In genomic region chr7:3186136-3186535, GRCm38 (mm10) we compare ENCODE assay signal across 22 mouse cellular contexts. TPM values are rescaled to one million over a fixed set of nuclear protein-coding genes. Genes with fewer than 3 reads are reported as not detected.
A peak's percentile ranks its signal among the peaks of the same experiment; 100 is the strongest.
DNase-seq lines count a peak whose midpoint lies in the region; ATAC-seq and TF ChIP-seq lines count a peak whose summit lies in the region.
"Had no signal": no experiment of that assay in that cellular context is flagged by ENCODE, and none has a peak within 500 bp of the region (broad histone marks: within the 10 kb centered on the region; RNA-seq: fewer than 3 reads in every experiment).

No protein-coding gene starts in this region.

- no peak for TF ChIP-seq POLR2A in kidney, adult 2 months (IDR thresholded peaks at IDR 0.05; ENCODE audit: low read depth, low read length)

- no peaks in the 10 kb centered on the region for H3K9me3 ChIP-seq in kidney, embryonic 15.5 days (replicated peaks)
- no peaks in the 10 kb centered on the region for H3K9me3 ChIP-seq in liver, embryonic 16.5 days (replicated peaks; ENCODE audit: control insufficient read depth, low read length)
- H3K9me3 ChIP-seq in liver, embryonic 12.5 days (replicated peaks), result no peaks in the 10 kb centered on the region
- H3K9me3 ChIP-seq: embryonic facial prominence, embryonic 13.5 days; embryonic facial prominence, embryonic 15.5 days; forebrain, embryonic 12.5 days had no signal

- no peak for TF ChIP-seq CTCF in kidney, adult 2 months (conservative IDR thresholded peaks at IDR 0.05; ENCODE audit: insufficient read depth, insufficient read length, low read depth, low read length)

- DNase-seq in kidney, adult 2 months, result peak; percentile 48
- no peak for DNase-seq in kidney, postnatal 4 days
- peak; percentile 7 to 23 for DNase-seq in kidney, postnatal 36 days
- DNase-seq: adrenal gland, adult 2 months; adrenal gland, postnatal 10 days; adrenal gland, postnatal 25 days; cerebellum, adult 11 months; cerebellum, adult 18-20 months; cerebellum, adult 8-10 months; cerebellum, adult 9-11 months; cerebellum, postnatal 14 days; cerebellum, postnatal 36 days; embryo, embryonic 11 days had no signal

- H3K9ac ChIP-seq in kidney, embryonic 15.5 days, result no peak overlapping the region
- H3K9ac ChIP-seq in liver, embryonic 16.5 days (ENCODE audit: low read depth, low read length), result no peak overlapping the region
- H3K9ac ChIP-seq in liver, embryonic 12.5 days, result no peak overlapping the region
- H3K9ac ChIP-seq: embryonic facial prominence, embryonic 13.5 days; embryonic facial prominence, embryonic 15.5 days; forebrain, embryonic 12.5 days had no signal

- H3K4me3 ChIP-seq in kidney, adult 2 months (ENCODE audit: insufficient read depth, low read depth, low read length), result no peak overlapping the region
- no peak overlapping the region for H3K4me3 ChIP-seq in kidney, embryonic 15.5 days (replicated peaks)
- H3K4me3 ChIP-seq in liver, embryonic 16.5 days (ENCODE audit: low read depth, low read length), result no peak overlapping the region
- H3K4me3 ChIP-seq in liver, embryonic 12.5 days, result no peak overlapping the region
- H3K4me3 ChIP-seq: embryonic facial prominence, embryonic 13.5 days; embryonic facial prominence, embryonic 15.5 days; erythroblast, embryonic 14.5 days; forebrain, embryonic 10.5 days; forebrain, embryonic 12.5 days had no signal

- no CpG with 5 or more reads among the region's 1 CpGs for WGBS in kidney, adult 2 months
- WGBS in kidney, embryonic 15.5 days, result 70% methylated on average over 1 of the region's 1 CpGs
- 44% methylated on average over 1 of the region's 1 CpGs for WGBS in liver, embryonic 16.5 days (ENCODE audit: insufficient replicate concordance)
- WGBS in liver, embryonic 12.5 days (ENCODE audit: insufficient replicate concordance), result no CpG with 5 or more reads among the region's 1 CpGs

- no peak overlapping the region for H3K4me2 ChIP-seq in kidney, embryonic 15.5 days
- no peak overlapping the region for H3K4me2 ChIP-seq in liver, embryonic 16.5 days (ENCODE audit: low read depth, low read length)
- H3K4me2 ChIP-seq in liver, embryonic 12.5 days, result no peak overlapping the region
- H3K4me2 ChIP-seq: embryonic facial prominence, embryonic 13.5 days; embryonic facial prominence, embryonic 15.5 days; forebrain, embryonic 12.5 days had no signal

- no peaks in the 10 kb centered on the region for H3K4me1 ChIP-seq in kidney, adult 2 months (ENCODE audit: control insufficient read depth, insufficient read depth, low read length)
- no peaks in the 10 kb centered on the region for H3K4me1 ChIP-seq in kidney, embryonic 15.5 days
- H3K4me1 ChIP-seq in liver, embryonic 16.5 days (ENCODE audit: control insufficient read depth, low read depth, low read length), result no peaks in the 10 kb centered on the region
- no peaks in the 10 kb centered on the region for H3K4me1 ChIP-seq in liver, embryonic 12.5 days
- H3K4me1 ChIP-seq: embryonic facial prominence, embryonic 13.5 days; embryonic facial prominence, embryonic 15.5 days; forebrain, embryonic 10.5 days; forebrain, embryonic 12.5 days had no signal

- ATAC-seq in kidney, embryonic 15.5 days (replicated peaks; ENCODE audit: low FRiP score), result no peak
- ATAC-seq in liver, embryonic 16.5 days (ENCODE audit: low read depth), result peak; percentile 53; the same call in 1 of the 2 replicates
- ATAC-seq in liver, embryonic 12.5 days, result no peak
- ATAC-seq: forebrain, embryonic 14.5 days had no signal

- H3K27ac ChIP-seq in kidney, adult 2 months (ENCODE audit: insufficient read depth, low read depth, low read length), result no peak overlapping the region
- no peak overlapping the region for H3K27ac ChIP-seq in kidney, embryonic 15.5 days
- no peak overlapping the region for H3K27ac ChIP-seq in liver, embryonic 16.5 days (ENCODE audit: low read length)
- H3K27ac ChIP-seq in liver, embryonic 12.5 days, result no peak overlapping the region
- H3K27ac ChIP-seq: embryonic facial prominence, embryonic 13.5 days; embryonic facial prominence, embryonic 15.5 days; forebrain, embryonic 10.5 days; forebrain, embryonic 12.5 days had no signal

- no peaks in the 10 kb centered on the region for H3K27me3 ChIP-seq in kidney, adult 2 months (replicated peaks; ENCODE audit: control insufficient read depth, insufficient read depth, low read length)
- no peaks in the 10 kb centered on the region for H3K27me3 ChIP-seq in kidney, embryonic 15.5 days
- H3K27me3 ChIP-seq in liver, embryonic 16.5 days (ENCODE audit: control insufficient read depth, insufficient read depth, low read depth, low read length), result no peaks in the 10 kb centered on the region
- no peaks in the 10 kb centered on the region for H3K27me3 ChIP-seq in liver, embryonic 12.5 days (replicated peaks)
- H3K27me3 ChIP-seq: embryonic facial prominence, embryonic 13.5 days; embryonic facial prominence, embryonic 15.5 days; forebrain, embryonic 12.5 days had no signal

- no peaks in the 10 kb centered on the region for H3K36me3 ChIP-seq in kidney, adult 2 months (ENCODE audit: control insufficient read depth, insufficient read depth, low read length)
- no peaks in the 10 kb centered on the region for H3K36me3 ChIP-seq in kidney, embryonic 15.5 days
- H3K36me3 ChIP-seq in liver, embryonic 16.5 days (ENCODE audit: control insufficient read depth, insufficient read depth), result no peaks in the 10 kb centered on the region
- H3K36me3 ChIP-seq in liver, embryonic 12.5 days, result no peaks in the 10 kb centered on the region
- H3K36me3 ChIP-seq: embryonic facial prominence, embryonic 13.5 days; embryonic facial prominence, embryonic 15.5 days; forebrain, embryonic 10.5 days; forebrain, embryonic 12.5 days had no signal

RNA-seq across cellular contexts. Expression of gene AU018091, which starts 17.1 kb away (rescaled TPM):
- not detected in 2 replicates for polyA plus RNA-seq in kidney, adult 2 months (2012; rRNA removed)
- not detected in 2 replicates for polyA plus RNA-seq in kidney, embryonic 15.5 days (2015; fragmentation: Nextera tagmentation; extraction: Ambion mirVana)
- polyA plus RNA-seq in liver, embryonic 16.5 days (2015; fragmentation: Nextera tagmentation; extraction: Ambion mirVana), result not detected in 2 replicates
- not detected in 2 replicates for polyA plus RNA-seq in liver, embryonic 12.5 days (2016; fragmentation: Nextera tagmentation; extraction: Ambion mirVana)
- polyA plus RNA-seq: adrenal gland, adult 2 months; erythroblast, embryonic 14.5 days; forebrain, embryonic 14.5 days had no signal

Comparison
In these comparisons a context has a peak if more than half of its experiments do, and no peak if none do; other contexts are left out.
1. DNase-seq: peak in kidney, adult 2 months (single experiment) and kidney, postnatal 36 days (2 of 2); none in kidney, postnatal 4 days (0 of 2).